Mouse (Mus musculus) MEL (cell line): ENCODE data around the gene Llgl1. TPM values are rescaled to one million over a fixed set of nuclear protein-coding genes. Genes with fewer than 3 reads are reported as not detected.

Experiments
- DNase-seq: peaks from one replicate; pipeline ENCODE4 v3.0.0; 2011; ENCODE audit warnings: low read depth, low spot score
- H3K27ac ChIP-seq: 2 replicates; pipeline ENCODE4 v1.5.1; 2012; ENCODE audit warnings: low read depth, mild to moderate bottlenecking, control low read depth, low read length, moderate library complexity; ENCODE audit not compliant: control insufficient read depth
- H3K27me3 ChIP-seq, 2 experiments: fragments of 150-350 bp in 1 of 2; sonication (generic) in 1 of 2; 2 replicates each; pipeline ENCODE4 v1.6.1; 2012; ENCODE audit warnings: low read length in 2 of 2, mild to moderate bottlenecking in 2 of 2, improper control_type of control experiment in 1 of 2, moderate library complexity in 1 of 2; ENCODE audit not compliant: insufficient read depth in 2 of 2, control insufficient read depth in 1 of 2
- H3K36me3 ChIP-seq, 2 experiments: 2 replicates each; pipeline ENCODE4 v1.6.1; 2012 to 2014; ENCODE audit warnings: low read length in 2 of 2, improper control_type of control experiment in 1 of 2, inconsistent platforms in 1 of 2, mild to moderate bottlenecking in 1 of 2; ENCODE audit not compliant: insufficient read depth in 2 of 2, control insufficient read depth in 1 of 2
- H3K4me1 ChIP-seq, 2 experiments: fragments of 150-350 bp in 1 of 2; sonication (generic) in 1 of 2; 2 replicates each; pipeline ENCODE4 v1.6.1; 2012; ENCODE audit warnings: low read length in 2 of 2, improper control_type of control experiment in 1 of 2, mild to moderate bottlenecking in 1 of 2; ENCODE audit not compliant: insufficient read depth in 2 of 2, control insufficient read depth in 1 of 2
- H3K4me3 ChIP-seq, 2 experiments: fragments of 150-350 bp in 1 of 2; sonication (generic) in 1 of 2; 2 replicates each; pipeline ENCODE4 v1.5.1; 2012; ENCODE audit warnings: low read depth in 2 of 2, low read length in 2 of 2, mild to moderate bottlenecking in 2 of 2, moderate library complexity in 2 of 2, control low read depth in 1 of 2, improper control_type of control experiment in 1 of 2; ENCODE audit not compliant: control insufficient read depth in 1 of 2, insufficient read depth in 1 of 2
- H3K79me2 ChIP-seq: 2 replicates; pipeline ENCODE4 v1.6.1; 2012; ENCODE audit warnings: mild to moderate bottlenecking, low read length, moderate library complexity; ENCODE audit not compliant: control insufficient read depth, poor library complexity, insufficient read depth
- H3K9ac ChIP-seq: 2 replicates; pipeline ENCODE4 v1.6.1; 2012; ENCODE audit warnings: low read depth, mild to moderate bottlenecking, control low read depth, low read length, moderate library complexity; ENCODE audit not compliant: control insufficient read depth, poor library complexity, severe bottlenecking
- H3K9me3 ChIP-seq: fragments of 150-350 bp; sonication (generic); replicated peaks from 2 replicates; pipeline ENCODE4 v1.6.1; 2012; ENCODE audit warnings: mild to moderate bottlenecking, low read length, improper control_type of control experiment, moderate library complexity; ENCODE audit not compliant: insufficient read depth
- BHLHE40 ChIP-seq: IDR thresholded peaks from 2 replicates; pipeline ENCODE4 v1.6.1; 2012; ENCODE audit warnings: low read depth, mild to moderate bottlenecking, inconsistent platforms, low read length, improper control_type of control experiment, borderline replicate concordance
- CHD1 ChIP-seq: IDR thresholded peaks from 2 replicates; pipeline ENCODE4 v1.6.1; 2012; ENCODE audit warnings: low read depth, mild to moderate bottlenecking, inconsistent platforms, low read length, improper control_type of control experiment
- E2F4 ChIP-seq: IDR thresholded peaks from 2 replicates; pipeline ENCODE4 v1.6.1; 2011; ENCODE audit warnings: low read depth, low read length, improper control_type of control experiment, borderline replicate concordance
- EP300 ChIP-seq, 2 experiments: IDR thresholded peaks; 2 replicates each; pipeline ENCODE4 v1.6.1; 2011; ENCODE audit warnings: improper control_type of control experiment in 2 of 2, low read length in 2 of 2, low read depth in 1 of 2, mild to moderate bottlenecking in 1 of 2
- GABPA ChIP-seq: IDR thresholded peaks from 2 replicates; pipeline ENCODE4 v1.6.1; 2012; ENCODE audit warnings: low read depth, mild to moderate bottlenecking, inconsistent platforms, low read length, improper control_type of control experiment, moderate library complexity
- GATA1 ChIP-seq: IDR thresholded peaks from 2 replicates; pipeline ENCODE4 v1.6.1; 2011; ENCODE audit warnings: low read depth, low read length, improper control_type of control experiment
- HCFC1 ChIP-seq: IDR thresholded peaks from 2 replicates; pipeline ENCODE4 v1.6.1; 2012; ENCODE audit warnings: low read depth, mild to moderate bottlenecking, inconsistent platforms, low read length, improper control_type of control experiment, moderate library complexity
- JUND ChIP-seq: IDR thresholded peaks from 2 replicates; pipeline ENCODE4 v1.6.1; 2011; ENCODE audit warnings: low read depth, mild to moderate bottlenecking, improper control_type of control experiment, low read length
- KAT2A ChIP-seq: conservative IDR thresholded peaks from 2 replicates; pipeline ENCODE4 v1.6.1; 2012; ENCODE audit warnings: low read depth, low read length, improper control_type of control experiment, inconsistent platforms
- MAFK ChIP-seq: IDR thresholded peaks from 2 replicates; pipeline ENCODE4 v1.6.1; 2011; ENCODE audit warnings: low read depth, mild to moderate bottlenecking, low read length, improper control_type of control experiment, borderline replicate concordance
- MAX ChIP-seq: IDR thresholded peaks from 2 replicates; pipeline ENCODE4 v1.6.1; 2011; ENCODE audit warnings: low read length, improper control_type of control experiment
- MXI1 ChIP-seq: IDR thresholded peaks from 2 replicates; pipeline ENCODE4 v1.6.1; 2011; ENCODE audit warnings: mild to moderate bottlenecking, low read depth, low read length, improper control_type of control experiment
- MYB ChIP-seq: IDR thresholded peaks from 2 replicates; pipeline ENCODE4 v1.6.1; 2011; ENCODE audit warnings: mild to moderate bottlenecking, low read depth, low read length, improper control_type of control experiment
- MYC ChIP-seq: IDR thresholded peaks from 2 replicates; pipeline ENCODE4 v1.6.1; 2011; ENCODE audit warnings: low read depth, mild to moderate bottlenecking, low read length, improper control_type of control experiment, moderate library complexity
- NELFE ChIP-seq: IDR thresholded peaks from 2 replicates; pipeline ENCODE4 v1.6.1; 2011; ENCODE audit warnings: low read depth, low read length, improper control_type of control experiment
- POLR2A ChIP-seq, 2 experiments: IDR thresholded peaks; 2 replicates each; pipeline ENCODE4 v1.6.1; 2011 to 2012; ENCODE audit warnings: low read length in 2 of 2, mild to moderate bottlenecking in 2 of 2, control low read depth in 1 of 2, improper control_type of control experiment in 1 of 2, low read depth in 1 of 2, moderate library complexity in 1 of 2; ENCODE audit not compliant: control insufficient read depth in 1 of 2, insufficient read depth in 1 of 2, poor library complexity in 1 of 2
- POLR2AphosphoS2 ChIP-seq: IDR thresholded peaks from 2 replicates; pipeline ENCODE4 v1.6.1; 2011; ENCODE audit warnings: low read length, improper control_type of control experiment
- POLR2AphosphoS5 ChIP-seq: IDR thresholded peaks from 2 replicates; pipeline ENCODE4 v1.6.1; 2012; ENCODE audit warnings: low read depth, borderline replicate concordance, mild to moderate bottlenecking, inconsistent platforms, low read length, moderate library complexity, mixed read lengths
- RAD21 ChIP-seq: IDR thresholded peaks from 2 replicates; pipeline ENCODE4 v1.6.1; 2011; ENCODE audit warnings: mild to moderate bottlenecking, low read depth, low read length, improper control_type of control experiment
- RCOR1 ChIP-seq: IDR thresholded peaks from 2 replicates; pipeline ENCODE4 v1.6.1; 2012; ENCODE audit warnings: low read depth, mild to moderate bottlenecking, inconsistent platforms, low read length, improper control_type of control experiment
- SIN3A ChIP-seq: IDR thresholded peaks from 2 replicates; pipeline ENCODE4 v1.6.1; 2012; ENCODE audit warnings: low read length, improper control_type of control experiment, inconsistent platforms
- SMC3 ChIP-seq: IDR thresholded peaks from 2 replicates; pipeline ENCODE4 v1.6.1; 2011; ENCODE audit warnings: low read depth, low read length, improper control_type of control experiment
- TAL1 ChIP-seq: IDR thresholded peaks from 2 replicates; pipeline ENCODE4 v1.6.1; 2012; ENCODE audit warnings: mild to moderate bottlenecking, inconsistent platforms, low read length, moderate library complexity, mixed read lengths
- UBTF ChIP-seq: IDR thresholded peaks from 2 replicates; pipeline ENCODE4 v1.6.1; 2012; ENCODE audit warnings: low read depth, mild to moderate bottlenecking, inconsistent platforms, low read length, improper control_type of control experiment, moderate library complexity, borderline replicate concordance; ENCODE audit not compliant: insufficient read depth
- ZC3H11A ChIP-seq: IDR thresholded peaks from 2 replicates; pipeline ENCODE4 v1.6.1; 2012; ENCODE audit warnings: low read depth, mild to moderate bottlenecking, inconsistent platforms, low read length, improper control_type of control experiment
- ZKSCAN1 ChIP-seq: IDR thresholded peaks from 2 replicates; pipeline ENCODE4 v1.6.1; 2012; ENCODE audit warnings: low read depth, mild to moderate bottlenecking, inconsistent platforms, low read length, improper control_type of control experiment, moderate library complexity
- ZNF384 ChIP-seq: IDR thresholded peaks from 2 replicates; pipeline ENCODE4 v1.6.1; 2012; ENCODE audit warnings: low read depth, mild to moderate bottlenecking, inconsistent platforms, low read length, improper control_type of control experiment
- polyA plus RNA-seq, 2 experiments: library from polyadenylated mRNA; stranded (reverse) in 1 of 2; unstranded in 1 of 2; fragments of >175 nt in 1 of 2; fragments of >200 nt in 1 of 2; gene quantifications; 2 replicates each; pipeline versions ENCODE4 v1.2.1 to v1.2.4; 2012; ENCODE audit warnings: low replicate concordance in 2 of 2, low read depth in 1 of 2; ENCODE audit not compliant: insufficient read length in 2 of 2, insufficient read depth in 1 of 2, missing spikeins in 1 of 2
- total RNA-seq: library from RNA; depleted of rRNA; stranded (reverse); fragments of 300-350 nt; gene quantifications from 2 replicates; pipeline ENCODE4 v1.2.3, GENCODE M21; 2012

Llgl1 gene
- total and polyA plus RNA-seq, 3 experiments = 9.3 to 23.9 TPM; not detected in 1

DNA sequence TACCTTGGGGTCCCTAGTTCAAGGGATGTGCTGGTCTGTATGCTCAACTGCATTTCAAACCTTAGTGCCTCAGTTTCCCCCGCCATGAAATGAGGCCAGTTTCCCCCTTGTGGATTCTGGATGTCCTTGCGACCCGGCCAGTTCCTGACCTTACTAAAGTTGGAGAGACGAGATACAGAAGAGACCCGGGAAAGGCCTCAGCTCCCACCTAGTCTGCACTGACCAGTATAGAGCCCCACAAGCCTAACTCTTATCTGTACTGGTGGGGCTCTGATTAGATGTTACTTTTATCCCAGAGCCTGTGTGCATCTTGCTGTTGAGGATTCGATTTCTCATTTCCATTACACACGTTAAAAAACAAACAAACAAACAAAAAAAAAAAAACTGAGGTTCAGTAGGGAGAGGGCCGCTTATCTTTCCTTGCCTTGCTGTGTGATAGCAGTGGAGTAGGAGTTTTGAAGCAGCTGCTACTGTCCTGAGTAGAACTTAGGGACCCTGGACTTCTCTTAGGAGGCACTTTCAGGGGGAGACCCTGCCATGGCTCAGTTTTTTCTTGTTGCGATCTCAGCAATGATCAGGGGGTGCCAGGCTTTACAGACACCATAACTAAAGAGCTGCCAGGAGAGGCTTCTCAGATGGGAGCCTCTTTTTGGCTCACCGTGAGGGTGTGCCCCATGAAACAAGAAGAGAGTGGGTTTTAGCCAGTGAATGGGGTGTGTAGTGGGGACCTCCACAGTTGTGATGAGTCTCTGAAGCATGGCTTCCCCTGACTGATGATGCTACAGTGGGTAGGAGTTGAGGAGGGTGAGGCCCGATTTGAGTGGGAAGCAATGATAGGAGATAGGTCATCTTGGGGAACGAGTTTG is 1.0 kb downstream of the Llgl1 start (continued):
- TF ChIP-seq UBTF (no peak), MAX (peak; percentile 49; the same call in 1 of the 2 replicates), POLR2A (IDR thresholded peaks at IDR 0.05; ENCODE audit: control insufficient read depth in 1 of 2, insufficient read depth in 1 of 2, low read depth in 1 of 2, low read length in 2 of 2, poor library complexity in 1 of 2) (no peak), NELFE (no peak)

DNA sequence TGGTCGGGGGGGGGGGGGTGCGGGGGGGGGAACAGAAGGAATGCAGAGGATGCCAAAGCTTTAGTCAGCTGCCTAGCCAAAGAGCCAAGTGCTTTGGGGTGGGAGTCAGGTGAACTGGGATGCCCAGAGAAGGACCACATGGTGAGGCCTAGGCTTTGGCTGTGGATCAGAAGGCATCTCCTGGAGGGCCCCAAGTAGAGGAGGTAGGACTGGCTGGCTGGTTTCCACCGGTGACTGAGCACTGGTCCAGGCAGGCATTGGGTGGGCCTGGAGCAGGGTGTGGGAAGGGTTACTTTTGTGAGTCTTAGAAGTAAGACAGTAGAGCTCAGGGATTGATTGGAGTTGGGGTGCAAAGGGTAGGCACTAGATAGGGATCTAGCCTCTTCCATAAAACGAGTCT is 2.1 kb downstream of the Llgl1 start:
- Histone ChIP-seq H3K4me1 (peaks cover 8 to 16% of the 10 kb centered on the region in 2 experiments), H3K27me3 (no peaks in the 10 kb centered on the region), H3K9me3 (no peaks in the 10 kb centered on the region), H3K36me3 (peaks cover 0 to 10% of the 10 kb centered on the region in 2 experiments; a peak in 3 of 4 replicates), H3K9ac (no peak overlapping the region), H3K27ac (no peak overlapping the region), H3K79me2 (peaks cover 4% of the 10 kb centered on the region; the same call in 1 of the 2 replicates), H3K4me3 (no peak overlapping the region)
- no peak for TF ChIP-seq NELFE
- no peak for TF ChIP-seq TAL1
- TF ChIP-seq RCOR1 = no peak
- no peak for TF ChIP-seq EP300 (IDR thresholded peaks at IDR 0.05; ENCODE audit: low read depth in 1 of 2, low read length in 2 of 2)
- no peak for TF ChIP-seq SIN3A
- no peak for TF ChIP-seq ZNF384
- no peak for TF ChIP-seq ZC3H11A
- no peak for TF ChIP-seq SMC3
- TF ChIP-seq HCFC1 = no peak
- TF ChIP-seq POLR2A (IDR thresholded peaks at IDR 0.05; ENCODE audit: control insufficient read depth in 1 of 2, insufficient read depth in 1 of 2, low read depth in 1 of 2, low read length in 2 of 2, poor library complexity in 1 of 2) = no peak
- TF ChIP-seq MYC = no peak
- TF ChIP-seq UBTF = no peak
- no peak for TF ChIP-seq E2F4
- no peak for TF ChIP-seq BHLHE40
- TF ChIP-seq GABPA = no peak
- no peak for DNase-seq

DNA sequence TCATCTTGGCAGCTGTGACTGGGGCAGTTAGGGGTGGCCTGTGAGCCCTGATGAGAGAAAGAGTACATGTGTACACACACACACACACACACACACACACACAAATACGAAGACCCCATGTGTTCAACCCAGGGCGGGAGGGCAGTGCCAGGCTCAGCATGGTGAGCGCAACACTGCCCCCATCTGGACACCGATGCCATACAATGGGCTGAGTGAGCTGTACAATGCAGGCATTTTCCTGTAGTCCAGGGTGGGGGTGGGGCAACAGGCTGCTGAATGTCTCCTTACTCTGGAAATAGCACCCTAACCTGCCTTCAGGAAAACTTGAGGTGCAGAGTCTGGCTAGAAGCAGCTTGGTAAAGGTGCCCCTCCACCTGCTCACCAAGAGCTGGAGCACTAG is 3.6 kb downstream of the Llgl1 start:
- Histone ChIP-seq H3K4me1 (peaks cover 8 to 16% of the 10 kb centered on the region in 2 experiments), H3K27ac (no peak overlapping the region), H3K27me3 (no peaks in the 10 kb centered on the region), H3K36me3 (peaks cover 0 to 10% of the 10 kb centered on the region in 2 experiments; a peak in 3 of 4 replicates), H3K79me2 (peaks cover 4% of the 10 kb centered on the region; the same call in 1 of the 2 replicates), H3K4me3 (no peak overlapping the region), H3K9ac (no peak overlapping the region), H3K9me3 (no peaks in the 10 kb centered on the region)
- peak; percentile 76 for DNase-seq
- TF ChIP-seq ZKSCAN1 (no peak), SIN3A (peak; percentile 52; the same call in 1 of the 2 replicates), NELFE (no peak), TAL1 (no peak), BHLHE40 (peak; percentile 54), MAX (0 out of 2 replicates have a peak, but pooled peaks have one; percentile 13), GATA1 (no peak), JUND (no peak), GABPA (no peak), MAFK (no peak), RAD21 (peak; percentile 28), POLR2AphosphoS5 (no peak), POLR2AphosphoS2 (no peak), CHD1 (no peak), MXI1 (0 out of 2 replicates have a peak, but pooled peaks have one; percentile 29), ZNF384 (no peak), MYB (no peak), UBTF (no peak), KAT2A (no peak)
